ENCODE assay signal across 8 mouse cellular contexts in the genomic region with DNA sequence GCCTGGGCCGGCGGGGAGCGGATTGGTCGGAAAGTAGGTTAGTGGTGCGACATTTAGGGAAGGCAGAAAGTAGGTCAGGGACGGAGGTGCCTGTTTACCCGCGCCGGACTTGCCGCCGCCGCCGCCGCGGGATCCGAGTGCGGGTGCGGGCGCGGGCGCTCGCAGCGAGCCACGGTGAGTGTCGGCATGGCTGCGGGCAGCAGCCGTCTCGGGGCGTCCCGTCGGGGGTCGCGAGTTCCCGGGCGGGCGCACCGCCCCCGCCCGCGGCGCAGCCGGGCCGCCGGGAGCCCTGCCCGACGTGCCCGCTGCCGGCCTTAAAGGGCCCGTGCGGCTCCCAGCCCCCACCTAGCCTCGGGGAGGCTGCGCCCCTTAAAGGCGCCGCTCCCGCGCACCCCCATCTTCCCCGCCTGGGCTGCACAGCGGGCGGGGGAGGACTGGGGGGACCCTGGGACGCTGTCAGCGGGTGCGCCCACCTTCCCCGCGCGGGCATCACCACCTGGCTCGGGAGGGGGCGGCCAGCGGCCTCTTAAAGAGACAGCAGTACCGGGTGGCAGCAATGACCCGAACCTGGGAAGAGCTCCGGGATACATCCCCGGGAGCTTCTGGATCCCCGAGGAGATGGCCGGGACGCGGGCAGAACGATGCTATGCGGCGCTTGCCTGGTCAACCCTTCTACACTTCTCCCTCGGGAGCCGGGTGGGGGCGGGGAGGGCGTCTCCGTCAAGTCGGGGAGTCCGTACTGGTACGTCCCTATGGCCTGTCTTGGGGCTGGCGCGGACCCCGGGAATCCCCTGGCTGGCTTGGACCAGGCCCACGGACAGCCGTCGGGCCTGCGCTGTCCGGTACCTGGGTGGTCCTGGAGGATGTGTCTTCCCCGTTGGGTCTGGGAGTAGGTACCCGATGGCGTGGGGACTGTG. TPM values are rescaled to one million over a fixed set of nuclear protein-coding genes. Genes with fewer than 3 reads are reported as not detected.
DNase-seq lines count a peak whose midpoint lies in the region; ATAC-seq and TF ChIP-seq lines count a peak whose summit lies in the region.

No protein-coding gene starts in this region.

- H3K36me3 ChIP-seq in erythroblast, embryonic 14.5 days (ENCODE audit: control insufficient read depth) = no peaks in the 10 kb centered on the region
- H3K36me3 ChIP-seq in intestine, embryonic 15.5 days = no peaks in the 10 kb centered on the region
- H3K36me3 ChIP-seq in small intestine, adult 2 months (ENCODE audit: control insufficient read depth, insufficient read depth, low read length) = no peaks in the 10 kb centered on the region

- peak overlapping the region; percentile 66 for H3K9ac ChIP-seq in intestine, embryonic 15.5 days

- peak overlapping the region; percentile 89 for H3K4me2 ChIP-seq in intestine, embryonic 15.5 days (replicated peaks)

- intact Hi-C loops in left cerebral cortex, postnatal 25 days (cut with DNase I) = loop anchor here (1.0 to 5.0 kb wide), 4 partner anchors 42 to 100 kb away; no protein-coding TSS in a partner anchor

- under 1% methylated on average over 89 of the region's 98 CpGs for WGBS in cerebellum, adult 2 months
- WGBS in intestine, embryonic 15.5 days = under 1% methylated on average over 83 of the region's 98 CpGs
- 1% methylated on average over 97 of the region's 98 CpGs for WGBS in small intestine, adult 2 months

- peaks cover 14% of the 10 kb centered on the region for H3K4me1 ChIP-seq in erythroblast, embryonic 14.5 days (ENCODE audit: control insufficient read depth)
- peaks cover 12% of the 10 kb centered on the region for H3K4me1 ChIP-seq in cerebellum, adult 2 months (ENCODE audit: control insufficient read depth, insufficient read depth, low read length)
- peaks cover 12% of the 10 kb centered on the region; the same call in 1 of the 2 replicates for H3K4me1 ChIP-seq in intestine, embryonic 15.5 days (replicated peaks)
- peaks cover 15% of the 10 kb centered on the region for H3K4me1 ChIP-seq in small intestine, adult 2 months (ENCODE audit: control insufficient read depth, insufficient read depth, insufficient read length, low read length)

- no peak for TF ChIP-seq CTCF in cerebellum, adult 2 months (IDR thresholded peaks at IDR 0.05; ENCODE audit: borderline replicate concordance, insufficient read depth, low read depth, low read length)
- no peak for TF ChIP-seq CTCF in small intestine, adult 2 months (IDR thresholded peaks at IDR 0.05; ENCODE audit: extremely low read depth, insufficient read length, insufficient replicate concordance, low read depth, low read length)

- H3K4me3 ChIP-seq in erythroblast, embryonic 14.5 days (replicated peaks) = peak overlapping the region; percentile 62
- peak overlapping the region; percentile 91 for H3K4me3 ChIP-seq in cerebellum, adult 2 months (replicated peaks; ENCODE audit: insufficient read depth, low read depth, low read length)
- H3K4me3 ChIP-seq in intestine, embryonic 15.5 days (replicated peaks) = peak overlapping the region; percentile 85
- peak overlapping the region; percentile 95 for H3K4me3 ChIP-seq in small intestine, adult 2 months (ENCODE audit: low read depth, low read length)

- peak overlapping the region; percentile 96 for H3K27ac ChIP-seq in cerebellum, adult 2 months (ENCODE audit: insufficient read depth, low read length)
- peak overlapping the region; percentile 72 for H3K27ac ChIP-seq in intestine, embryonic 15.5 days
- H3K27ac ChIP-seq in small intestine, adult 2 months (ENCODE audit: insufficient read depth, low read depth, low read length) = no peak overlapping the region; the same call in 1 of the 2 replicates

- no peak for TF ChIP-seq POLR2A in cerebellum, adult 2 months (IDR thresholded peaks at IDR 0.05; ENCODE audit: borderline replicate concordance, insufficient read depth, low read length)
- 0 out of 2 replicates have a peak, but pooled peaks have one; percentile 32 for TF ChIP-seq POLR2A in small intestine, adult 2 months (IDR thresholded peaks at IDR 0.05; ENCODE audit: low read depth, low read length)

- no peak for ATAC-seq in erythroblast, adult 5-6 weeks (replicated peaks; ENCODE audit: low FRiP score, poor library complexity, severe bottlenecking)
- peak; percentile 78 for ATAC-seq in intestine, embryonic 15.5 days

- peaks cover 73% of the 10 kb centered on the region for H3K27me3 ChIP-seq in erythroblast, embryonic 14.5 days (ENCODE audit: control insufficient read depth)
- no peaks in the 10 kb centered on the region for H3K27me3 ChIP-seq in cerebellum, adult 2 months (ENCODE audit: control insufficient read depth, insufficient read depth, low read length)
- H3K27me3 ChIP-seq in intestine, embryonic 15.5 days (replicated peaks) = peaks cover 12% of the 10 kb centered on the region
- no peaks in the 10 kb centered on the region for H3K27me3 ChIP-seq in small intestine, adult 2 months (ENCODE audit: control insufficient read depth, insufficient read depth, low read length)

- H3K9me3 ChIP-seq in erythroblast, embryonic 14.5 days (ENCODE audit: control insufficient read depth, low read length) = peaks cover 10% of the 10 kb centered on the region; the same call in 1 of the 2 replicates
- no peaks in the 10 kb centered on the region for H3K9me3 ChIP-seq in intestine, embryonic 15.5 days

- DNase-seq in cerebellum, adult 2 months = no peak
- DNase-seq in frontal cortex, postnatal 25 days (ENCODE audit: low spot score in 2 of 2) = peak; percentile 52
- peak; percentile 71 to 77 for DNase-seq in left cerebral cortex, postnatal 25 days (ENCODE audit: low spot score in 2 of 2)
- peak; percentile 38 for DNase-seq in mesoderm, embryonic 11.5 days (ENCODE audit: low read depth, low spot score)

RNA-seq across cellular contexts. Expression of gene Arntl, which starts 0.5 kb away (rescaled TPM):
- 0.01 TPM in 1 of 2 replicates, not detected in the other for polyA plus RNA-seq in erythroblast, embryonic 14.5 days (2012)
- total RNA-seq in erythroblast, adult 5-6 weeks (2015; ENCODE audit: low replicate concordance) = 0.38 and 5.0 TPM in 2 replicates
- 1.5 and 2.5 TPM in 2 replicates for total RNA-seq in erythroblast, adult 5-6 weeks (2017; ENCODE audit: low replicate concordance)
- 28.4 and 34.8 TPM in 2 replicates for polyA plus RNA-seq in cerebellum, adult 2 months (2012; rRNA removed)
- 8.4 and 8.5 TPM in 2 replicates for polyA plus RNA-seq in intestine, embryonic 15.5 days (2015; fragmentation: Nextera tagmentation; extraction: Ambion mirVana)
- total RNA-seq in left cerebral cortex, postnatal 25 days (2021) = 10 to 100 TPM; 38.1 to 48.8 TPM
- 4.2 and 11.0 TPM in 2 replicates for polyA plus RNA-seq in small intestine, adult 2 months (2012; rRNA removed)

Comparison
In these comparisons a context has a peak if more than half of its experiments do, and no peak if none do; other contexts are left out.
1. DNase-seq: peak in frontal cortex, postnatal 25 days (2 of 2), left cerebral cortex, postnatal 25 days (2 of 2) and mesoderm, embryonic 11.5 days (single experiment); none in cerebellum, adult 2 months (0 of 2).
2. Peak in every context shown above with its lines, with median percentiles within 50 percentile points of each other: H3K4me3 ChIP-seq.